ENCODE assay signal across 9 mouse cellular contexts in genomic region chr1:130876931-130877509, GRCm38 (mm10). TPM values are rescaled to one million over a fixed set of nuclear protein-coding genes. Genes with fewer than 3 reads are reported as not detected.
DNase-seq lines count a peak whose midpoint lies in the region; TF ChIP-seq lines count a peak whose summit lies in the region.
"Had no signal": no experiment of that assay in that cellular context is flagged by ENCODE, and none has a peak within 500 bp of the region (broad histone marks: within the 10 kb centered on the region; RNA-seq: fewer than 3 reads in every experiment).

No protein-coding gene starts in this region.

- DNase-seq in heart, adult 18-20 months = peak; percentile 33 to 71
- DNase-seq in heart, postnatal 25 days (ENCODE audit: low spot score) = no peak
- peak; percentile 40 for DNase-seq in urinary bladder, postnatal 25 days (ENCODE audit: low spot score)
- DNase-seq in urinary bladder, adult 2 months (ENCODE audit: low spot score) = no peak
- peak; percentile 46 to 86 for DNase-seq in layer of hippocampus, adult 18-20 months (ENCODE audit: low spot score in 2 of 2)
- DNase-seq in natural killer cell, adult 2 months (ENCODE audit: low spot score in 2 of 2) = peak; percentile 26 to 53
- DNase-seq in ovary, postnatal 36 days (ENCODE audit: low spot score) = no peak

- no peak for TF ChIP-seq POLR2A in cortical plate, adult 2 months (IDR thresholded peaks at IDR 0.05; ENCODE audit: extremely low read depth, insufficient read depth, low read length)

- TF ChIP-seq CTCF in cortical plate, adult 2 months (IDR thresholded peaks at IDR 0.05; ENCODE audit: extremely low read depth, insufficient read depth, low read length) = peak; percentile 39; the same call in 1 of the 2 replicates

- H3K27ac ChIP-seq in cortical plate, adult 2 months (ENCODE audit: insufficient read depth, low read length) = no peak overlapping the region

- no peaks in the 10 kb centered on the region for H3K4me1 ChIP-seq in cortical plate, adult 2 months (ENCODE audit: control insufficient read depth, insufficient read depth, low read length)

- intact Hi-C loops in heart, postnatal 25 days (cut with DNase I) = loop anchor here (1.0 to 10.0 kb wide), 5 partner anchors 102 to 385 kb away; partner anchors contain the start of gene Eif2d

- H3K4me3 ChIP-seq in cortical plate, adult 2 months (ENCODE audit: insufficient read depth, low read length) = no peak overlapping the region

RNA-seq across cellular contexts. Expression of gene Il24, which starts 10.2 kb away (rescaled TPM):
- total RNA-seq in heart, adult 18-20 months (2021) = not detected
- not detected for total RNA-seq in heart, postnatal 25 days (2021)
- not detected in 2 replicates for polyA plus RNA-seq in urinary bladder, adult 2 months (2012; rRNA removed)
- polyA plus RNA-seq in cortical plate, adult 2 months (2012; rRNA removed) = not detected in 2 replicates
- total RNA-seq in layer of hippocampus, adult 18-20 months (2021) = not detected
- total RNA-seq: left cerebral cortex, adult 8-10 months had no signal

RNA-seq across cellular contexts. Expression of gene Fcmr, which starts 11.6 kb away (rescaled TPM):
- total RNA-seq in heart, adult 18-20 months (2021) = 1 to 10 TPM; 2.2 to 8.5 TPM
- total RNA-seq in heart, postnatal 25 days (2021) = 1 to 10 TPM; 1.2 to 2.4 TPM
- 0.52 and 1.0 TPM in 2 replicates for polyA plus RNA-seq in urinary bladder, adult 2 months (2012; rRNA removed)
- 0.47 and 0.52 TPM in 2 replicates for polyA plus RNA-seq in cortical plate, adult 2 months (2012; rRNA removed)
- total RNA-seq in layer of hippocampus, adult 18-20 months (2021) = not detected

RNA-seq across cellular contexts. Expression of gene Il20, which starts 34.2 kb away (rescaled TPM):
- not detected for total RNA-seq in heart, adult 18-20 months (2021)
- total RNA-seq in heart, postnatal 25 days (2021) = not detected
- polyA plus RNA-seq in urinary bladder, adult 2 months (2012; rRNA removed) = not detected in 2 replicates
- polyA plus RNA-seq in cortical plate, adult 2 months (2012; rRNA removed) = not detected in 2 replicates
- total RNA-seq in layer of hippocampus, adult 18-20 months (2021) = not detected
- total RNA-seq: left cerebral cortex, adult 8-10 months had no signal

RNA-seq across cellular contexts. Expression of gene Pigr, which starts 50.5 kb away (rescaled TPM):
- total RNA-seq in heart, adult 18-20 months (2021) = 1 to 10 TPM in 1 of 2 experiments, not detected in 1; 4.2 TPM
- not detected for total RNA-seq in heart, postnatal 25 days (2021)
- polyA plus RNA-seq in urinary bladder, adult 2 months (2012; rRNA removed) = 5.1 and 5.5 TPM in 2 replicates
- polyA plus RNA-seq in cortical plate, adult 2 months (2012; rRNA removed) = 0.08 TPM in 1 of 2 replicates, not detected in the other
- total RNA-seq in layer of hippocampus, adult 18-20 months (2021) = not detected

Comparison
In these comparisons a context has a peak if more than half of its experiments do, and no peak if none do; other contexts are left out.
1. DNase-seq: peak in heart, adult 18-20 months (2 of 2), urinary bladder, postnatal 25 days (single experiment), layer of hippocampus, adult 18-20 months (2 of 2) and natural killer cell, adult 2 months (2 of 2); none in heart, postnatal 25 days (single experiment), urinary bladder, adult 2 months (single experiment) and ovary, postnatal 36 days (single experiment).